Mouse (Mus musculus) lung, embryonic 15.5 days (tissue): ENCODE measurements around the gene Nebl. TPM values are rescaled to one million over a fixed set of nuclear protein-coding genes. Genes with fewer than 3 reads are reported as not detected.

Source experiments
- ATAC-seq: fragments of 200-750 bp; cut with Nextera tagmentation; 2 replicates; pipeline ENCODE4 v1.8.0; 2017; ENCODE audit warnings: moderate number of reproducible peaks, borderline replicate concordance; ENCODE audit not compliant: low FRiP score, low TSS enrichment; ENCODE audit errors: extremely low read depth
- H3K27ac ChIP-seq: fragments of 300-500 bp; sonication (generic); 2 replicates; pipeline ENCODE4 v1.5.1; 2015; ENCODE audit warnings: moderate library complexity, mild to moderate bottlenecking, inconsistent platforms
- H3K27me3 ChIP-seq: fragments of 300-500 bp; sonication (generic); 2 replicates; pipeline ENCODE4 v1.6.1; 2015; ENCODE audit warnings: inconsistent platforms
- H3K36me3 ChIP-seq: fragments of 300-500 bp; sonication (generic); 2 replicates; pipeline ENCODE4 v1.6.1; 2015; ENCODE audit warnings: inconsistent platforms
- H3K4me1 ChIP-seq: fragments of 300-500 bp; sonication (generic); 2 replicates; pipeline ENCODE4 v1.6.1; 2015; ENCODE audit warnings: inconsistent platforms
- H3K4me2 ChIP-seq: fragments of 300-500 bp; sonication (generic); 2 replicates; pipeline ENCODE4 v1.6.1; 2015; ENCODE audit warnings: inconsistent platforms, mild to moderate bottlenecking, moderate library complexity
- H3K4me3 ChIP-seq: fragments of 300-500 bp; sonication (generic); 2 replicates; pipeline ENCODE4 v1.5.1; 2015; ENCODE audit warnings: mild to moderate bottlenecking, inconsistent platforms
- H3K9ac ChIP-seq: fragments of 300-500 bp; sonication (generic); 2 replicates; pipeline ENCODE4 v1.6.1; 2015; ENCODE audit warnings: inconsistent platforms
- H3K9me3 ChIP-seq: fragments of 300-500 bp; sonication (generic); 2 replicates; pipeline ENCODE4 v1.6.1; 2016; ENCODE audit warnings: inconsistent platforms
- WGBS: fragments of 180-500 bp; shearing (Covaris S2); methylation state at CpG from one replicate; pipeline ENCODE4 v1.1.7; 2015; 5-methylcytosine and 5-hydroxymethylcytosine counted together
- polyA plus RNA-seq: library from polyadenylated mRNA; unstranded; fragments of >200 nt; fragmentation: Nextera tagmentation; extraction: Ambion mirVana; gene quantifications from 2 replicates; pipeline ENCODE4 v1.2.1, GENCODE M21; 2015

The Nebl gene
- polyA plus RNA-seq, 1 experiment from 2014 or later, result 44.9 TPM

DNA sequence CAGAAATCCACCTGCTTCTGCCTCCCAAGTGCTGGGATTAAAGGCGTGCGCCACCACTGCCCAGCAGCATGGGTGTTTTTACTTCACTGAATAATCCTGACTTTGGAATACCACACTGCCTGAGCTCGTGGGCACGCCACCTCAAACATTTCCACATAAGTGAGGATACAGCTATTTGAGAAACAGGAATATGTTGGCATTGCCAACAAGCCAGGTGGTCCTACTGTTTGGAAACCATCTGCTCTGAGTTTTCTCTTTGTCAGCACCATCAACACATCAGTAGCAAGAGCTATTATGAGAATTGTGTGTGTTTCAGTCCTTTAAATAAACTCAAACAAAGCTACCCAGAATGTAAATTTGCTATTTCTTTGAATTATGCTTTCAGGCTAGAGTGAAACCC is 192.8 kb downstream of the Nebl start:
- 81% methylated on average over 4 of the region's 4 CpGs for WGBS
- no peaks in the 10 kb centered on the region for H3K9me3 ChIP-seq

DNA sequence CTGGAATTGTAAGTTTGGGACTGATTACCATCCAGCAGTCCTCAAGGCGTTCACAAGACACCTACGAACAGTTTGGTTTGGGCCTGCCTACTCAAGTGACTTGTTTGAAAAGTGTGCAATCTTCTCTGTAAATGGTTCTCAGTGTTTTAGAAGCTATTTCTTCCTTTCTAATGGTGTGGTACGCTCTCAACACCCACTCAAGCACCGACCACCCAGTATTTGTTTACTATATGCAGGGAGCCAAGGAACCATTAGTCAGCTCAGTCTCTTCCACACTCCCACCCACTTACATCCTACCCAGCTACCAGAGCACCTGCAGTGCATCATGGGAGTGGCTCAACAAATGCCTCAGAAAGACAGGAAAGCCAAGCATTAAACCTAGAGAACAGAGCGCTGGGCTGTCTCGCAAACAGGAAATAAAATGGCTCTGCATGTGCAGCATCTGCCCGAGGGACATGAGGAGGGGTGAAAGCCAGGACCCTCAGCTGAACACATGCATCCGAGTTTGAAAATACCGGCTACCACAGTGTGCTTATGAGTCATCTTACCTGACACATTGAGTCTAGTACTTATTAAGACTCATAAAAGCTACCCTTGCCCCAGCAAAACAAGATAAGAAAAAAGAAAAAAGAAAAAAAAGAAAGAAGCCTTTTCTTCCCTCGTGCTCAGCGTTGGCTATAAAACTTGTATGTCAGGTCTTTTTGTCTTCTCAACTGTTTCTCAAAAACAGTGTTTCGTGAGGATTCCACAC is 199.7 kb downstream of the Nebl start:
- ATAC-seq, result peak; percentile 85
- H3K4me1 ChIP-seq, result 0 out of 2 replicates have a peak, but pooled peaks cover 3% of the 10 kb centered on the region
- no peak overlapping the region for H3K4me3 ChIP-seq
- 40% methylated on average over 12 of the region's 12 CpGs for WGBS
- no peaks in the 10 kb centered on the region for H3K9me3 ChIP-seq
- H3K36me3 ChIP-seq, result no peaks in the 10 kb centered on the region
- no peaks in the 10 kb centered on the region for H3K27me3 ChIP-seq
- H3K27ac ChIP-seq, result no peak overlapping the region
- no peak overlapping the region for H3K4me2 ChIP-seq
- no peak overlapping the region for H3K9ac ChIP-seq

More for the DNA sequence above, 192.8 kb downstream of the Nebl start:
- Histone ChIP-seq H3K27me3 (no peaks in the 10 kb centered on the region), H3K4me2 (no peak overlapping the region), H3K36me3 (no peaks in the 10 kb centered on the region), H3K4me1 (peaks cover 17% of the 10 kb centered on the region), H3K27ac (no peak overlapping the region), H3K9ac (no peak overlapping the region), H3K4me3 (no peak overlapping the region)
- no peak for ATAC-seq

DNA sequence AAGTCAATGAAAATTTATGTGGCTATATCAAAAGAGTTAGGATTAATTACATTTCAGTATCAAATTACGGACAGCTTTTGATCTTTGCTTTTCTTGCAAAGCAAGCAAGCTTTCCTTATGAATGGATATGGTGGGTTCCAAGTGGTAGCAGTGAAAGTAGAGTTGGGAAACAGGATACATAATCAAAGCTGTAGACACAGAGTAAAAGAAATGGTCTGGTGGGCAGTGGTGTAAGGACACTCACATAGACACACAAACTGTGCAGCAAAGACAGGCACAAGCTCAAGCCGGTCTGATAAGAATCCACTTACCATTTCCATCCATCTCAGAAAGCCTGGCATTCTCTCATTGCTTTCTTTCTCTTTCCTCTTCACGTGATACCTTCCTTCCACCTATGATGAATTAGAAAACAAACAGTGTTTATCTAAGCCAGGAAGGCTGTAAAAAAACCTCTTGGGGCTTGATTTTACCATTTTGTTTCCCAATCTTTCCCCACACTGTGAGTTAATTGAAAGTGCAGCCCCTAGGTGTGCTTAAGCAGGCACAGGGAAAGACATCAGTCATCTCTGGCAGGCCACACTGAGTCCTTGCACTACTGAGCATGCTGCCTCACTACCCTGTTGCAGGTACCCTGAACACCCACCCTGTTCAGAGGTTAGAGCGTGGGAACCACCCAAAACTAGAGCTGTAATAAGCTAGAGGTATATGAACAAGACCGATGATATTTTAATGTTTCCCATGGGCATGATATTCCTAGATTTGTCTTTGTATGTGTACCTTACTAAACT is 205.3 kb downstream of the Nebl start:
- H3K9me3 ChIP-seq, result no peaks in the 10 kb centered on the region
- no peak for ATAC-seq
- 68% methylated on average over 5 of the region's 5 CpGs for WGBS

DNA sequence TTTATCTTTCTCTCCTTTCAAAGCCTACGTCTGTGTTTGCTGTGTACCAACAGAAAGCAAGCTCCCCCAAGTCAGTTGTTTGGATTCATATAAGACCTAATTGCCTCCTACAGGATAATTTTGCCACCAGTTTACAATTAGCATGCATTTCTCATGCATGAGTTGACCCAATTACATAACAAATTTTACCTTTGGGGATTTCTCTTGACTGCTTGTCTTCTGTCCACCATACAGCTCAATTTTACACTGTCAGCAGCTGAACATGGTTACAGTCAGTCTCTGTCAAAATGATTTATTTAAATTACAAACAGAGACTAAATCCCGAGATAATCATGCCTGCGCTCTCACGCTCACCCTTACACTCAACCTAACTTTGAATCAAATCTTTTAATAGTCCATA is 206.1 kb downstream of the Nebl start:
- Histone ChIP-seq H3K9me3 (no peaks in the 10 kb centered on the region), H3K4me3 (no peak overlapping the region), H3K9ac (no peak overlapping the region), H3K4me1 (no peaks in the 10 kb centered on the region), H3K4me2 (no peak overlapping the region), H3K36me3 (no peaks in the 10 kb centered on the region), H3K27me3 (no peaks in the 10 kb centered on the region), H3K27ac (no peak overlapping the region)
- WGBS, result 60% methylated on average over 4 of the region's 4 CpGs
- ATAC-seq, result no peak

More for the DNA sequence above, 205.3 kb downstream of the Nebl start:
- H3K4me1 ChIP-seq, result no peaks in the 10 kb centered on the region
- no peaks in the 10 kb centered on the region for H3K27me3 ChIP-seq
- H3K36me3 ChIP-seq, result no peaks in the 10 kb centered on the region
- H3K27ac ChIP-seq, result no peak overlapping the region
- H3K4me3 ChIP-seq, result no peak overlapping the region
- H3K9ac ChIP-seq, result no peak overlapping the region
- H3K4me2 ChIP-seq, result no peak overlapping the region

DNA sequence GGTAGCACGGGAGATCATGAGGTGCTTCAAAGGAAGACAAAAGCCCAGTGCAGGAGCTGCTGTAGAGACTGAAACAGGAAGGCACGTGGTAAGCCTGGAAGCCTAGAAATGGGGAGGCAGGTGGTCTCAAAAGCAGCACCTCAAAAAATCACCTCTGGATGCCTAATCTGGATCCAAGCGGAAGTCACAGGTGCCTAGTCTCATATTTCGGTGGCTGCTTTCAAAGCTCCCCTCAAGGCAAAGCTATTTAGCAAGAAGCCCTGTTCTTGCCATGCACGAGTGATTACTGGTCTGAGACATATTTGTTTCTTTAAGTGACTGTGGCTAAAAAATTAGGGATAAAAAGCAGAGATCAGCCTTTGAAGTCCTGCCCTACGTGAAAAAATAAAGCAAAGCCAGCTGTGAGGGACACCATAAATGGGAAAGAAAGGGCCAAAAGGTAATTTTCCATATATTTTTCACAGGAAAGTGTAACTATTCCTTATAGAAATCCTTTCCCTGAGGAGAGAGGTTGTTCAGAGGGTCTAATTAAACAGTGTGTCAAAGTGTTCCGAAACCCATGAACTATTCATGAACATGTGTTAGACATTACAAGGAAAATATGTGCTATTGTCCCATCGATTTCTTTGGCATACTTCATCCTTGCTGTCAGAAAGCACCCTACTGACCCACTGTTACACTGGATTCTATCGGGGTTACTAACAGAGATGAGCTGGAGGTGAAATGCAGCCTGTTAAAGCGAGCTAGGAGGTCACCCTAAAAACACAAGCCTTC is 206.9 kb downstream of the Nebl start:
- Histone ChIP-seq H3K9ac (no peak overlapping the region), H3K4me3 (no peak overlapping the region), H3K4me2 (no peak overlapping the region), H3K9me3 (no peaks in the 10 kb centered on the region), H3K36me3 (no peaks in the 10 kb centered on the region), H3K27me3 (no peaks in the 10 kb centered on the region), H3K27ac (no peak overlapping the region), H3K4me1 (no peaks in the 10 kb centered on the region)
- no peak for ATAC-seq
- WGBS, result 56% methylated on average over 10 of the region's 10 CpGs

DNA sequence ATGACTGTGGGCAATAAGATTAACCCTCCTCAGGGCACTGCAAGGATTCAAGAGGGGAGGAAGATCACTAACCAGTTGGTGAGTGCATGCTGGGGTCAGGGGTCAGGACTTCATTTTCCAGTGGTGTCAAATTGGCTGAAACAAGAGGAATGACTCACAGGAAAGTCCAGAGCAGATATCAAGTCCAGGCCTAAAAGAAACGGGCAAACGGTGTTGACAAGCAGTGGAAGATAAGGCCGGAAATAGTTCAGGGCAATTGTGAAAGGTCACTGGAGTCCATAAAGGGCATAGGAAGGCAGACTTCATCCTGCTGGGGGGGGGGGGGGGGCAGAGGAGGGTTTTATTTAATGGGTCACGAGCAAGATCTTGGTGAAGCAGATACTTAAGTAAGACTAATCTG is 207.5 kb downstream of the Nebl start:
- H3K4me2 ChIP-seq, result no peak overlapping the region
- H3K9me3 ChIP-seq, result no peaks in the 10 kb centered on the region
- H3K9ac ChIP-seq, result no peak overlapping the region
- H3K27ac ChIP-seq, result no peak overlapping the region
- no peaks in the 10 kb centered on the region for H3K27me3 ChIP-seq
- no peak for ATAC-seq
- H3K4me1 ChIP-seq, result no peaks in the 10 kb centered on the region
- H3K36me3 ChIP-seq, result no peaks in the 10 kb centered on the region
- WGBS, result 34% methylated on average over 4 of the region's 4 CpGs
- no peak overlapping the region for H3K4me3 ChIP-seq

- no peak overlapping the region for H3K9ac ChIP-seq
- H3K9me3 ChIP-seq, result no peaks in the 10 kb centered on the region
- peaks cover 9% of the 10 kb centered on the region for H3K4me1 ChIP-seq
- H3K27me3 ChIP-seq, result no peaks in the 10 kb centered on the region
- no peak overlapping the region for H3K4me3 ChIP-seq
- no peaks in the 10 kb centered on the region for H3K36me3 ChIP-seq
- H3K27ac ChIP-seq, result no peak overlapping the region
- no peak for ATAC-seq
- H3K4me2 ChIP-seq, result no peak overlapping the region
- 85% methylated on average over 2 of the region's 2 CpGs for WGBS
Measured at GRCm38 (mm10) chr2:17515686-17516085, 215.6 kb downstream of the Nebl start.

DNA sequence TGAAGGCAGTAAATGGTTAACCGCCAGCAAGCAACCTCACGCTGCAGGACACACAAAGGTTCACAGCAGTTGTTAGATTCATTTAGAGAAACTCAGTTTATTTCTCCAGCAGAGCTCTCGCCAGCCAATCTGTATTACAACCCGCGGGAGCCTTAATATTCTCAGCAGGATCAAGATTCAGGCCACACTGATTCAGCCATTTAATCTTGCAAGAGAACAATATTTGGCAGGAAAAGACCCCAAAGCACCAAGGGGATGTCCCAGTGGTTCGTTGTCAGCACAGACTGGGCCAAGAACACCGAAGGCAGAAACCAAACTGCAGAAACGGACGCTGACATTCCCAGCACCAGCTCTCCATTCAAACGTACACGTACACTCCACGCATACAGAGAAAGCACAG is 216.5 kb downstream of the Nebl start:
- H3K36me3 ChIP-seq, result no peaks in the 10 kb centered on the region
- peak overlapping the region; percentile 32 for H3K27ac ChIP-seq
- no peak overlapping the region for H3K9ac ChIP-seq
- no peaks in the 10 kb centered on the region for H3K9me3 ChIP-seq
- H3K4me3 ChIP-seq, result no peak overlapping the region
- no peaks in the 10 kb centered on the region for H3K27me3 ChIP-seq
- 50% methylated on average over 12 of the region's 12 CpGs for WGBS
- H3K4me2 ChIP-seq, result no peak overlapping the region
- peaks cover 14% of the 10 kb centered on the region for H3K4me1 ChIP-seq
- ATAC-seq, result no peak

GRCm38 (mm10) chr2:17509942-17510341 is 221.3 kb downstream of the Nebl start:
- H3K9ac ChIP-seq, result no peak overlapping the region
- H3K36me3 ChIP-seq, result no peaks in the 10 kb centered on the region
- no peaks in the 10 kb centered on the region for H3K9me3 ChIP-seq
- no peak overlapping the region for H3K4me3 ChIP-seq
- H3K27ac ChIP-seq, result peak overlapping the region; percentile 80
- no peak overlapping the region for H3K4me2 ChIP-seq
- 10% methylated on average over 1 of the region's 1 CpGs for WGBS
- no peaks in the 10 kb centered on the region for H3K27me3 ChIP-seq
- H3K4me1 ChIP-seq, result peaks cover 14% of the 10 kb centered on the region
- peak; percentile 92 for ATAC-seq

DNA sequence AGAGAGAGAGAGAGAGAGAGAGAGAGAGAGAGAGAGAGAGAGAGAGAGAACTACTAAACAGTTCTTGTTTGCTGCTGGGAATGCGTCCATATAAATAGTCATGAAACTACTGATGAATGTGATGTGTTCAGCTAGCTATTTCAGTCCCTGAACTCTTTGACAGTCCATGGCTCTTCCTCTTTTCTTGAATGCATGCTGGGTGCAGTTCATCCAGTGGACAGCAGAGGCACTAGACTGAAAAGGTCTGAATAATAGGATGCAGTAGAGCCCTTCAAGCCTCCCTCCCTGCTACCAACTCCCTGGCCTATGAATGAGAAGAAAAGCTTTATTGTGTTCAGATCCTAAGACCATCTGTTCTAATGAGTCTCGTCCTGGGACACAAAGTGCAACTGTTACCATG is 223.9 kb downstream of the Nebl start:
- Histone ChIP-seq H3K4me1 (peaks cover 7% of the 10 kb centered on the region; the same call in 1 of the 2 replicates), H3K4me2 (no peak overlapping the region), H3K27ac (no peak overlapping the region), H3K36me3 (no peaks in the 10 kb centered on the region), H3K9ac (no peak overlapping the region), H3K27me3 (no peaks in the 10 kb centered on the region), H3K9me3 (no peaks in the 10 kb centered on the region), H3K4me3 (no peak overlapping the region)
- 92% methylated on average over 2 of the region's 2 CpGs for WGBS
- ATAC-seq, result no peak

- WGBS, result 35% methylated on average over 6 of the region's 6 CpGs
- ATAC-seq, result peak; percentile 90
- no peaks in the 10 kb centered on the region for H3K4me1 ChIP-seq
- no peaks in the 10 kb centered on the region for H3K27me3 ChIP-seq
- H3K9ac ChIP-seq, result no peak overlapping the region
- H3K36me3 ChIP-seq, result no peaks in the 10 kb centered on the region
- no peaks in the 10 kb centered on the region for H3K9me3 ChIP-seq
- H3K4me3 ChIP-seq, result no peak overlapping the region
- no peak overlapping the region for H3K4me2 ChIP-seq
- H3K27ac ChIP-seq, result peak overlapping the region; percentile 50; the same call in 1 of the 2 replicates
Measured at GRCm38 (mm10) chr2:17504115-17504774, 227.0 kb downstream of the Nebl start.
